Mouse (Mus musculus) erythroblast, embryonic 14.5 days (primary cell): ENCODE data around the gene Kbtbd6. TPM values are rescaled to one million over a fixed set of nuclear protein-coding genes. Genes with fewer than 3 reads are reported as not detected.
"Not testable (repeated sequence)": the region's sequence is repeated elsewhere in the genome, so short reads cannot be mapped to it uniquely, and the experiment has no call there.

Experiments
- H3K27me3 ChIP-seq: 2 replicates; pipeline ENCODE4 v1.6.1; 2012; ENCODE audit warnings: inconsistent platforms; ENCODE audit not compliant: control insufficient read depth
- H3K36me3 ChIP-seq: 2 replicates; pipeline ENCODE4 v1.6.1; 2012; ENCODE audit warnings: mild to moderate bottlenecking, inconsistent platforms; ENCODE audit not compliant: control insufficient read depth
- H3K4me1 ChIP-seq: 2 replicates; pipeline ENCODE4 v1.6.1; 2012; ENCODE audit warnings: inconsistent platforms; ENCODE audit not compliant: control insufficient read depth
- H3K4me3 ChIP-seq: replicated peaks from 2 replicates; pipeline ENCODE3; 2012; ENCODE audit warnings: moderate library complexity, mild to moderate bottlenecking, inconsistent platforms
- H3K9me3 ChIP-seq: 2 replicates; pipeline ENCODE4 v1.6.1; 2012; ENCODE audit warnings: low read length, inconsistent platforms, mixed read lengths; ENCODE audit not compliant: control insufficient read depth
- GATA1 ChIP-seq: IDR thresholded peaks from 2 replicates; pipeline ENCODE4 v1.6.1; 2012; ENCODE audit warnings: low read length, inconsistent platforms, mixed read lengths
- TAL1 ChIP-seq: IDR thresholded peaks from 3 replicates; pipeline ENCODE4 v1.6.1; 2012; ENCODE audit warnings: low read length, inconsistent platforms, mixed read lengths
- polyA plus RNA-seq: library from polyadenylated mRNA; stranded (reverse); fragments of >175 nt; gene quantifications from 2 replicates; pipeline ENCODE4 v1.2.3, GENCODE M21; 2012

Kbtbd6 gene
- polyA plus RNA-seq, 1 experiment = 0.25 TPM

GRCm38 (mm10) chr14:79440655-79441054, 11.0 kb upstream of the Kbtbd6 start:
- peaks cover 8% of the 10 kb centered on the region for H3K4me1 ChIP-seq
- no peak for TF ChIP-seq GATA1
- TF ChIP-seq TAL1 = no peak
- no peaks in the 10 kb centered on the region; the same call in 1 of the 2 replicates for H3K9me3 ChIP-seq
- H3K27me3 ChIP-seq = peaks cover 2% of the 10 kb centered on the region; the same call in 1 of the 2 replicates
- no peaks in the 10 kb centered on the region for H3K36me3 ChIP-seq
- H3K4me3 ChIP-seq = no peak overlapping the region

DNA sequence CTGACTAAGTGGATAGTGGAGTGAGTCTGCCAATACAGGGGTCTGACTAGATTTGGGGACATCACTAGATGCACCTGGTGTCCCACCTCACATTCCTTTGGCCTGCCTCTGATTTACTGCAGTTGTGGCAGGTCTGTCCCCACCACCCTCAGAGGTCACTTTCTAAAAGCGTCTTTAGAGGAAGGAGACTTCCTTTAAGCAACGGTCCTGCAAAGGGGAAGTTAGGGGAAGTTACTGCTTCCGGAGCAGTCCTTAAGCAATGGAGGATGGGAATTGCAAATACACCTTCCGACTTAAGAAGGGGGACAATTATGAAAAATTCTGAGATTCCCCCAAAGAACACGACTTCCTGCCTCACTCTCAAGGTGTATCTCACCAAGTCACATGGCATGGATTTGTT, 10.2 kb upstream of the Kbtbd6 start:
- H3K4me3 ChIP-seq = no peak overlapping the region
- no peaks in the 10 kb centered on the region for H3K36me3 ChIP-seq
- peaks cover 8% of the 10 kb centered on the region for H3K4me1 ChIP-seq
- H3K9me3 ChIP-seq = no peaks in the 10 kb centered on the region; the same call in 1 of the 2 replicates
- TF ChIP-seq TAL1 (no peak), GATA1 (no peak)
- peaks cover 2% of the 10 kb centered on the region; the same call in 1 of the 2 replicates for H3K27me3 ChIP-seq

DNA sequence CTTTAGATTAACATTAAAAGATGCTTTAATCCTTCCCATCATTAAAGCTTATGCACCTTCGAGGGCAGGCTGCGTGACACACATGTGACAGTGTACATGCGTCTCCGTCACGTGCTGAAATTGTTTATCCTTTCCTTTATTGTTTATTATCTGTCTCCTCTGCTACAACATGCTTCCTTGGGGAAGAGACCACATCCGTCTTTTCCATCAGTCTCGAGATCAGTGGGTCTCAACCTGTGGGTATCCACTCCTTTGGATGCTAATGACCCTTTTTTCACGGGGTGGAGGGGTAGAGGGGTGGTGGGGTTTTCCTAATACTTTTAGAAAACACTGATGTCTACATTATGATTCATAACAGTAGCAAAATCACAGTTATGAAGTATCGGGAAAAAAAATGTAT, 7.0 kb upstream of the Kbtbd6 start:
- H3K4me1 ChIP-seq = peaks cover 8% of the 10 kb centered on the region
- no peaks in the 10 kb centered on the region for H3K36me3 ChIP-seq
- H3K27me3 ChIP-seq = peaks cover 2% of the 10 kb centered on the region; the same call in 1 of the 2 replicates
- TF ChIP-seq GATA1 (no peak), TAL1 (no peak)
- H3K4me3 ChIP-seq = no peak overlapping the region
- no peaks in the 10 kb centered on the region; the same call in 1 of the 2 replicates for H3K9me3 ChIP-seq

DNA sequence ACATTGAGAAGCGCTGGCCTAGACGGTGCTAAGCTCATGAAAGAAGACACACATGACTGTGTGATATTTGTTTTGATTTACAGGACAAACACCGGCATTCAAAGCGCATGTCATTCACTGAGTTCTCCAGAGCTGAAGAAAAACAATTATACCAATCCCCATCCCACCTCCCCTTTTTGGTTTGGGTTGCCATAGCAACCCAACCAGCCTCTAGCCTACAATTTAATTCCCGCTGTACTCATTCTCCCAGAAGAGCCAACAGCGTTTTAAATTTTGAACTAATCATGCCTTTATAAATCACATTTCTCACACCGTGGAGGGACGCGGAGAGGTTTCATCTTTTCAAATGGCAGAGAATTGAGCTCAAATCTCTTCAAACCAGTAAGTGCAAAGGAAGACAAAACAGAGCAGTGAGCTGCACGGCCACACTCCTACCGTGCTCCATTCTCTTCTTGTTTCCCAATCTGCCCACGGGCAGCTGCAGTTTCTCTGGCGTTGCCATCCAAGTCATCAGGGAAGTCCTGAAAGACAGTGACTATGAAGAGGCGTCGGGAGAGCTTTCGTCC, 6.5 kb upstream of the Kbtbd6 start:
- TF ChIP-seq GATA1 (no peak), TAL1 (no peak)
- Histone ChIP-seq H3K27me3 (peaks cover 2% of the 10 kb centered on the region; the same call in 1 of the 2 replicates), H3K36me3 (no peaks in the 10 kb centered on the region), H3K4me1 (peaks cover 8% of the 10 kb centered on the region), H3K9me3 (no peaks in the 10 kb centered on the region), H3K4me3 (no peak overlapping the region)

DNA sequence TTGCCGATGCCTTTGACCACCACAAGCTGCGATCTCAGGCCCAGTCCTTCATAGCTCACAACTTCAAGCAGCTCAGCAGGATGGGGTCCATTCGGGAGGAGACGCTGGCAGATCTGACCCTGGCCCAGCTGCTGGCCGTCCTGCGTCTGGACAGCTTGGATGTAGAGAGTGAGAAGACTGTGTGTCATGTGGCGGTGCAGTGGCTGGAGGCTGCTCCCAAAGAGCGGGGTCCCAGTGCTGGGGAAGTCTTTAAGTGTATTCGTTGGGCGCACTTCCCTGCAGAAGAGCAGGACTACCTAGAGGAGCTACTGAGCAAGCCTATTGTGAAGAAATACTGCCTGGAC, 928 bp downstream of the Kbtbd6 start:
- peaks cover 31% of the 10 kb centered on the region for H3K4me1 ChIP-seq
- H3K9me3 ChIP-seq, H3K36me3 ChIP-seq, H3K27me3 ChIP-seq: not testable (repeated sequence)
- peak overlapping the region; percentile 54 for H3K4me3 ChIP-seq

- H3K4me1 ChIP-seq = peaks cover 12% of the 10 kb centered on the region
- H3K27me3 ChIP-seq = no peaks in the 10 kb centered on the region
- H3K4me3 ChIP-seq = no peak overlapping the region
- no peaks in the 10 kb centered on the region for H3K9me3 ChIP-seq
- TF ChIP-seq TAL1 = no peak
- TF ChIP-seq GATA1 = no peak
- peaks cover 67% of the 10 kb centered on the region for H3K36me3 ChIP-seq
Measured at GRCm38 (mm10) chr14:79460401-79460800, 8.8 kb downstream of the Kbtbd6 start.

DNA sequence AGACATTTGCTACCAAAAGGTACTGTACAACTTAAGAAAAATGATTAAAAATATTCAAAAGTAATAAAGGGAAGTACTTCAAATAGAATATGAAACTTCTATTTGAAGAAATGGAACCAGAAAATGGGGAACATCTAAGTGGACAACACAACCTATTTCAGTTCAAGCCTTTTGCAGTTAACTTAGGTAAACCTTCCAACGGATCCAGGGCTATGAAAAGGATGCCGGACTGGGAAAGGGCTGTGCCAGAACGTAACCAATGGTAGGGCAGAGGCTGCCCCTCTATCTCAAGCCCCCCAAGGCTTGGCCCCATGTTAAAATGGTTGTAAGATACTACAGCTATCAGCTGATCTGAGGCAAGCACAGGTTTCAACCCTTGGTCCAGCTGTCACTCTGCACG, 9.4 kb downstream of the Kbtbd6 start:
- Histone ChIP-seq H3K27me3 (no peaks in the 10 kb centered on the region), H3K4me3 (no peak overlapping the region), H3K36me3 (peaks cover 73% of the 10 kb centered on the region), H3K4me1 (peaks cover 12% of the 10 kb centered on the region), H3K9me3 (no peaks in the 10 kb centered on the region)
- no peak for TF ChIP-seq TAL1
- TF ChIP-seq GATA1 = no peak

DNA sequence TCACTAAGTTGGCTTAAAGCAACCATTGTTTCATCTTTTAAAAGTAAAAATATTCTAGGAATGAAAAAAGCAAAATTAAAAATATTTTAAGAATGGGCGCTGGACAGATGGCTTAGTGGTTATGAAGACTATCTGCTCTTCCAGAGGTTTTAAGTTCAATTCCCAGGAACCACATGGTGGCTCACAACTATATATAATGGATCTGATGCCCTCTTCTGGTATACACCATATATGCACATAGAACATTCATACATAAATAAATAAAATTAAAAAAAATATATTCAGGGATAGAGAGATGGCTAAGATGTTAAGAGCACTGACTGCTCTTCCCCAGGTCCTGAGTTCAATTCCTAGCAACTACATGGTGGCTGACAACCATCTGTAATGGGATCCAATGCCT, 14.0 kb downstream of the Kbtbd6 start:
- Histone ChIP-seq H3K36me3 (peaks cover 99% of the 10 kb centered on the region), H3K4me3 (no peak overlapping the region)
- TF ChIP-seq GATA1 (no peak), TAL1 (no peak)

DNA sequence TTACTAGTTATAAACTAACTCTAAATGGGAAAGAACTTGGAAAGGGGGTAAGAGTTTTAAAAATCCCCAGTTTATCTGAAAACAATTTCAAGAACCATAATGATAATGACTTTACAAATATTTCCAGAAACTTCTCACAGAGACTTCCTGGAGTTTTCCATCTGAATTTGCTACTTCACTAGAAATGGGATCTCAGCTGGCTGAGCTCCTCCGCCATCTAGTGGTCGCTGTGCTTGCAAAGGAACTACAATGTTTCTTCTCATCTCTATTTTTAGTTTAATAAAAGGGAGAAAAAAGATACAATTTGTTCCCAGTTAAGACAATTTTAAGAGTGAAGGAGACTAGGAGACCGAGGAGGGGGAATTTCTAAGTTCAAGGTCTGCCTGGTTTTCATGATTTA, 16.0 kb downstream of the Kbtbd6 start:
- no peaks in the 10 kb centered on the region for H3K9me3 ChIP-seq
- H3K4me3 ChIP-seq = no peak overlapping the region
- H3K27me3 ChIP-seq = no peaks in the 10 kb centered on the region
- no peak for TF ChIP-seq GATA1
- TF ChIP-seq TAL1 = no peak
- H3K36me3 ChIP-seq = peaks cover 99% of the 10 kb centered on the region
- no peaks in the 10 kb centered on the region; the same call in 1 of the 2 replicates for H3K4me1 ChIP-seq

More for the DNA sequence above, 14.0 kb downstream of the Kbtbd6 start:
- Histone ChIP-seq H3K4me1 (no peaks in the 10 kb centered on the region; the same call in 1 of the 2 replicates), H3K9me3 (no peaks in the 10 kb centered on the region), H3K27me3 (no peaks in the 10 kb centered on the region)

GRCm38 (mm10) chr14:79473384-79473783, 21.7 kb downstream of the Kbtbd6 start:
- H3K36me3 ChIP-seq = peaks cover 93% of the 10 kb centered on the region
- no peak for TF ChIP-seq TAL1
- TF ChIP-seq GATA1 = no peak
- no peaks in the 10 kb centered on the region for H3K9me3 ChIP-seq
- H3K27me3 ChIP-seq = no peaks in the 10 kb centered on the region
- H3K4me1 ChIP-seq = peaks cover 5% of the 10 kb centered on the region
- no peak overlapping the region for H3K4me3 ChIP-seq
